Mouse (Mus musculus) gastrocnemius, adult 2 months (tissue): ENCODE results near the gene Ptpn14. TPM values are rescaled to one million over a fixed set of nuclear protein-coding genes. Genes with fewer than 3 reads are reported as not detected.
"Not testable (repeated sequence)": the region's sequence is repeated elsewhere in the genome, so short reads cannot be mapped to it uniquely, and the experiment has no call there.

Experiments
- DNase-seq: peaks from one replicate; pipeline ENCODE4 v3.0.0; 2022
- H3K27ac ChIP-seq: fragments of 200-600 bp; 2 replicates; pipeline ENCODE4 v1.8.1; 2022; ENCODE audit warnings: mild to moderate bottlenecking
- H3K4me3 ChIP-seq: fragments of 200-600 bp; 2 replicates; pipeline ENCODE4 v1.8.1; 2022; ENCODE audit warnings: mild to moderate bottlenecking, moderate library complexity
- CTCF ChIP-seq: fragments of 200-600 bp; IDR thresholded peaks from 2 replicates; pipeline ENCODE4 v1.8.1; 2022; ENCODE audit warnings: antibody characterized with exemption, mild to moderate bottlenecking, moderate library complexity
- intact Hi-C: fragments of 180-260 bp; cut with DNase I; formaldehyde crosslinking; loops from one replicate; pipeline ENCODE4 v1.15.1; 2025
- long read RNA-seq, 2 experiments: library from polyadenylated mRNA; stranded (forward); transcript quantifications; one replicate each; pipeline ENCODE4 v2.0.0; 2021
- total RNA-seq, 2 experiments: library from RNA; stranded (reverse); gene quantifications; 2 replicates each; pipeline ENCODE4 v1.2.3; 2021

The Ptpn14 gene
- total RNA-seq, result 10 to 100 TPM in 1 of 2 experiments, 1 to 10 TPM in 1; 9.3 to 15.1 TPM
- long read RNA-seq, experiment 1, partial matches to known transcripts, result 0 of 3 reads
- long read RNA-seq, experiment 1, other reads (novel, unspliced or antisense), result 3 of 3 reads
- long read RNA-seq, experiment 2, partial matches to known transcripts, result 3 of 5 reads
- long read RNA-seq, experiment 2, other reads (novel, unspliced or antisense), result 2 of 5 reads

DNA sequence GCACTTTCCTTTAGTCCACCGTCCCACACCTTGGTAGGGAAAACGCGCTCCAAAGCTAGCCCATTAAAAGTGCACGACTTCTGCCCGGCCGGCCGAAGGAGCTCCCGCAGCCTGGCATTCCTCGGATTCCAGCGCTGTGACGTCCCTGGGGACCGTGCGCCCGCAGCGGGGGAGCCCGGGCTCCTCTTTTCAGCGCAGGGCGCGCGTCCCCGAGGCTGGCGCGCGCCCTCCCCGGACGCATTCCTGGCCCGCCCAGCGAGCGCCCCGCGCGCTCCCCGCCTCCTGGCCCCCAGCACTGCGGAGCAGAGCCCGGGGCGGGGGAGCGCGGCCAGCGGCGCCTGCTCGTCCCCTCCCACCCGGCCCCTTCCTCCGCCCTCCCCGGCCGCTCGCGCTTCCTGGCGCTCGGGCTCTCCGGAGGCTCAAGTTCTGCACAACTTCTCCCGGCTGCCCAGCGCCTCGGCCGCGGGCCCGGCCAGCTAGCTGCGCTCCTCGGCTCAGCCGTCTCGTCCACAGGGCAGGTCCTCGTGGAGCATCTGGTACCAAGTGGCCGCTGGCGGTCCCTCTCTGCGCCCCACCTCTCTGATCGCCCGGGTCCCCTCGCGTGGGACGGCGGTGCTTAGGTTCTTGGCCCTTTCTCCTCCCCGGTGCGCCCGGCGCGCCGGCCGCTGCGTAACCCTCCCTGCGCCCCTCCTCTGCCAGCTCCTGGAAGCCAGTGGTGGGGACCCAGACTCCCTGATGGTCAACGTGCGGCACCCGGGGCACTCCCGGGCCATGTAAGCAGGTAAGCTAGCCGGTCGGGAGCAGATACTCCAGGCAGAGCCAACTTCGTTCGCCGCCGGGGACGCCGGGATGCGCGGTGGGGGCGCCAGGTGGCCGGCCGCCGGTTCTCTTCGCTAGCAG lies at the start of gene Ptpn14:
Gene Ptpn14 (plus strand): TSS at position 385 of the 900 bp plus-strand sequence.
- H3K27ac ChIP-seq, result peak within 1 kb of the TSS; percentile 94
- TF ChIP-seq CTCF, result peak; percentile 4; the same call in 1 of the 2 replicates
- intact Hi-C loops, result loop anchor here (2.0 to 5.0 kb wide), 2 partner anchors 37 to 84 kb away; no protein-coding TSS in a partner anchor
- H3K4me3 ChIP-seq, result peak within 1 kb of the TSS; percentile 95
- DNase-seq, result peak; percentile 93

DNA sequence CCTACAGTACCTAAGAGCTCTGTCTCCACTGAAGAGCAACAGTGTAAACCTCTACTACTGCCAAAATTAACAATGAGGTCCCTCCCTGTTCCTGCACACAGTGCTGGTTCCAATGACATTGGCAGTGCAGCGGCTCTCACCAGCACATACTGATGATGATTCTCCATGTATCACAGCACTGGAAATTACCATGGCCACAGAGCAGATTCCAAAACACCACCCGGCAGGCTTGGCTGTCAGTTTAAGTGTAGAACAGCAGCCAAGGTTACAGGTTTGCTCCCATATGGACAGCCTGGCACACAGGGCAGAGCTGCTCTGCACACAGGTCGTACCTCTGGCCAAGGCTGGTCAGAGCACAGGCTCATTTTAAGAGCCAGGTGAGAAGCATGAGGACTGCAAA lies 48.5 kb upstream of the Ptpn14 start:
- intact Hi-C loops, result loop anchor here (5.0 kb wide), 1 partner anchor 657 kb away; no protein-coding TSS in a partner anchor
- no peak for TF ChIP-seq CTCF
- DNase-seq, result no peak
- H3K4me3 ChIP-seq, result no peak overlapping the region
- H3K27ac ChIP-seq, result no peak overlapping the region

DNA sequence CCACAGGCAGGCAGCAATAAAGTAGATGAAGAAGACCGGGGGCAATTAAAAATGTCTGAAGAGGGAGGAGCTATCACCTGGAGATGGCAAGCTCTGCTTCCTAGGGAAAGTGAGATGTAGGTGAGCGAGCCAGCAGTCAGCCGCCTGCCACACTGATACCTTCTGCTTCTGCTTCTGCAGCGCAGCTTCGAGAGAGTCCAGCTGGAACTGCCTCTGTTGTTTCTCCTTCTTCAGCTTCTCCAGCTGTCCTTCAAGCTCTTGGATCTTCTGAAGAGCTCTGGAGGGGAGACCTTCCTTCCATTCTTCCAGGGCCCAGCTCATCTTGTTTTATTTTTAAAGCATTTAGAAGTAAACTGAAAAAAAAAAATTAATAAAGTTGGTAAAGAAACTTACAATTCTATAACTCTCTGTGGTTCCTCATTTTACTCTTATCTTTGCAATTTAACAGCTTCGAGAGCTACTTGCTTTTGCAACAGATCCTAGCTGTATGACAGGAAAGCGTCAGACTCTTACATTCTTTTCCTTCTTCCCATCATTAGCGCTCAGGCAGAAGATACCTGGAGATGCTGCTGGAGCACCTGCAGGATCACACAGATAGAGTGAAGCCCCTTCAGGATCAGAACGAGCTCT lies 43.2 kb upstream of the Ptpn14 start:
- intact Hi-C loops, result no loop called here
- no peak overlapping the region for H3K4me3 ChIP-seq
- no peak overlapping the region for H3K27ac ChIP-seq
- no peak for DNase-seq
- TF ChIP-seq CTCF, result no peak

DNA sequence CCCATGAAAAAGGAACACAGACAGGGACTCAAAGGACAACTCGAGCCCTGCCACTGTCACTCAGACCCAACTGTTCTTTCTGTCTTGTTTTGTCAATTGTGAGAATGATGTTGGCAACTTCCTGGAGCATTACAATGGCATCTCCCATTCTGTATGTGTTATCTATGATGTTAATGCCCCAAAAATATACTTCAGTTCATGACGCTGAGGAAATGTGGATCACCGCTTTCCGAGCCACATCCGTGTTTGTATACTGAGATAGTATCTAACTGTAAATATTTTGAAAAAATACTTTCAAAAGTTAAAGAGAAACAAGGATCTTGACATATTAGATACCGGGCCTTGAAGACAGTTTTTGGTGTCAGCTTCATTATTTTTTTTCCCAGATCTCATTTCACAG lies 42.0 kb upstream of the Ptpn14 start:
- Histone ChIP-seq H3K27ac (no peak overlapping the region), H3K4me3 (no peak overlapping the region)
- intact Hi-C loops, result no loop called here
- DNase-seq, result no peak
- no peak for TF ChIP-seq CTCF

DNA sequence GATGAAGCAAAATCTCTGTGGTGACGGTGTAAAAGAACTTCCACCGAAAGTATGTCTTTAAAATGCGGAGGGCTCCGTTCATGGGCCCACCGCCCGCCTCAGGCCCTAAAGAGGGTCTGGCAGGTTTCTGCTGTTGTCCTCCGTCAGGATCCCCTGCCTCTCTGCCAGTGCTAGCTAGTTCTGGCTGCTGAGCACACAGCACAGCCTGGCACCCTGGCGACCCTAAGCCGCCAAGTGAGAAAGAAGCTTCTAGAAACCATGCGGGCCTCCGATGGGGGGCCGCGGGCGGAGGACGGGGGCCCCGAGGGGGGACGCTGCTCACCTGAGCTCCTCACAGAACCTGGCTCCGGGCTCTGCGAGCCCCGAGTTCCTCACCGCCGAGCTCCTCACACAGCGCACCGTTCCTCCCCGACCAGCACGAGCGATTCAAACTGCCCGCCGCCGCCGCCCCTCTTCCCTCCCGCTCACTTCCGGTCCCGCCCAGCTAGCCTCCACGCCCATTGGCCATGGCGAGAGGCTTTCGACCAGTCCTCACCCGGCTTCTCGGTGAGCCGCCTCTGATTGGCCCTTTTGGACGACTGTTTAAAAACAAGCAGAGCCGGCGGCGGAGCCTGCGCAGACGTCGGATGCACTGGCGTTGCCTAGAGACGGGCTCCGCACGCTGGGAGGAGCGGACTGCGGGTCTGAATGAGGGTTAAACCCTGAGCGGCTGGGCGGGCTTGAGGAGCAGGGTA lies 40.2 kb upstream of the Ptpn14 start, which contains the start of gene Cenpf:
Gene Cenpf (minus strand): TSS at position 433 of the 734 bp plus-strand sequence.
- peak; percentile 99 for DNase-seq
- Histone ChIP-seq H3K27ac (peak within 1 kb of the TSS; percentile 9; the same call in 1 of the 2 replicates), H3K4me3 (peak within 1 kb of the TSS; percentile 78)
- TF ChIP-seq CTCF, result no peak
- intact Hi-C loops, result no loop called here

DNA sequence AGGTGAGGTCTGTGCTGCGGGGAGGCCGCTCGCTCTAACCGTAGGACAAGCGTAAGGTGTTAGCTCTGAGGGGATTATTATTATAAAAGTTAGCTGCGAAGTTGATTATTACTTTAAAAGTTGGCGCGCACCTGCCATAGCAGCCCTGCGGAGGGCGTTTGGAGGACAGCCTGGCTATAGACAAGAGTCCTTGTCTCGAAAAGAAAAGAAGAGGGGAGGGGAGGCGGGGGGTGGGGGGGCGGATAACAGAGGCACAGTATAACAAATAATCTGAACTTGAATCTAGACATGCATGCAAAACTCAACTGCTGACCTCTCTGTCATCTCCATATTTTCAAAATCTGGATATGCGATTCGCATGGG lies 39.7 kb upstream of the Ptpn14 start:
- DNase-seq, result no peak
- TF ChIP-seq CTCF, result no peak
- intact Hi-C loops, result no loop called here
- Histone ChIP-seq H3K4me3 (peak overlapping the region; percentile 78), H3K27ac (peak overlapping the region; percentile 9; the same call in 1 of the 2 replicates)

DNA sequence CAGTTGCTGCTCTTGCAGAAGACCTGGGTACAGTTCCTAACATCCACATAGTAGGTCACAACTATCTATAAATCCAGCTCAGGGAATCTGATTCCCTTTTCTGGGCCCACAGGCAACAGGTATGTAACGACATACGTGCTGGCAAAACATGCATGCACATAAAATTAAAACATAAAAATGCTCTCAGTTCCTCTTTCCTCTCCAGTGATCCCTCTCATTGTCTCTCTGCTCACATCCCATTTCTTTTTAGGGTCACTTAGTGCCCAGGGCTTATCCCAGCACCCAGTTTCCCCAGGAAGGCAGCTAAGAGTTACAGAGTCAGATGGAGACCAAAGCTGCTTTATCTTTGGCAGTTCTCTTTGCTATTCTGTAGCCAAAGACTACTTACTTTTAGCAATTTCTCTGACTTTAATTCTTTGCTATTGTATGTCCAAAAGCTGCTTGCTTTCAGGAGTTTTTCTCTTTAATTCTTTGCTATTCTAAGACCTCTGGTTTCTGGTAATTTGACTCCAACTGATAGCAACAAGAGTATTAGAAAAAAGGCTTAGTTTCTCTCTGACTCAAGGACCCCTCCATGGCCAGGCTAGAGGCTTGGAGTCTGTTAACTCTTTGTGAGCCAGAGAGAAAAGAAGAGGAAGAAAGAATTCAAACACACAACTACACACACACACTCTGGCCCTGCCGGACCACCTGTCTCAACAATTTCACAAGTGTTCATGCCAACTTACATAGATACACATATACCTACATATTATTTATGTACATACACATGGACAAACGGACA lies 38.8 kb upstream of the Ptpn14 start:
- intact Hi-C loops, result no loop called here
- H3K4me3 ChIP-seq, result no peak overlapping the region; the same call in 1 of the 2 replicates
- H3K27ac ChIP-seq, result no peak overlapping the region
- TF ChIP-seq CTCF, result no peak
- DNase-seq, result no peak

DNA sequence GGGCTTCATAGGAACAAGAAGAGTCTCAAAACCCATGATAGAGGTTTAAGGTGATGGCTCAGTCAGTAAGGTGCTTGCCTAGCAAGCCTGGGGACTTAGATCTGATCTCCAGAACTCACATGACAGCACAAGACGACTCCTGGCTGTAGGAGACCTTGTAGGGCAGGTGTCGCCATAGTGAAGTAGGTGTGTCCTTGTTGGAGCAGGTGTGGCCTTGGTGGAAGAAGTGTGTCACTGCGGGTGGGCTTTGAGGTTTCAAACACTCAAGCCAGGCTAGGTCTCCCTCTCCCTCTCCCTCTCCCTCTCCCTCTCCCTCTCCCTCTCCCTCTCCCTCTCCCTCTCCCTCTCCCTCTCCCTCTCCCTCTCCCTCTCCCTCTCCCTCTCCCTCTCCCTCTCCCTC lies 35.6 kb upstream of the Ptpn14 start:
- intact Hi-C loops, H3K27ac ChIP-seq, H3K4me3 ChIP-seq, DNase-seq: not testable (repeated sequence)

DNA sequence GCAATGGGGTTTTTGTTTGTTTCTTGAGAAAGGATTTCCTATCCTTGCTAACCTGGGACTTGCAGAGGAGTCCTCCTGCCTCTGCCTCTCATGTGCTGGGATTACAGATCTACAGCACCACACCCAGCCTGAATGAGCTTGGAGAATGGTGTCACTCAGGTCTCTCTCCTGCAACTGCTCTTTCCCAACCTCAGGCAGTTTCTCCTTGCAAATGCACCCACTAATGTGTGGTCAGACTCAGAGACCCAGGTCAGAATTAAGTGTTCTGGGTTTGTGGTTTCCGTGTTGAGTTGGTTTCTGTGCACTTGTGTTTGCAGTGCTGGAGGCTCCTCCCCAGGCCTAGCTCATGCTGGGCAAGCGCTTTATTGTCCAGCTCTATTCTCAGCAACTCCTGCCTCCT lies 33.7 kb upstream of the Ptpn14 start:
- Histone ChIP-seq H3K27ac (no peak overlapping the region), H3K4me3 (no peak overlapping the region)
- intact Hi-C loops, result no loop called here

DNA sequence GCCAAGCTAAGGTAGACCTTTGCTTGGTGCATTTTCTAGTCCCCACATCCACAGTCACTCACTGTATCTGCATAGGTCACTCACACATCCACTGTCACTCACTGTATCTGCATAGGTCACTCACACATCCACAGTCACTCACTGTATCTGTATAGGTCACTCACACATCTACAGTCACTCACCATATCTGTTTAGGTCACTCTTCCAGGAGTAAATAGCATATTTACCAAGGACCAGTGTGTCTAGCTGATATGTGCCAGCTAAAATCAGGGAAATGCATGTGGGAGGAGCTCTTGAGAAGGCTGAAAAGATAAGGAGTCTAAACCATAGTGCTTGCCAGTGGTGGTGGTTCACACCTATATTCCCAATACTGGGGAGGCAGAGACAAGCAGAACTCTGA lies 32.7 kb upstream of the Ptpn14 start:
- H3K27ac ChIP-seq, result no peak overlapping the region
- no peak for TF ChIP-seq CTCF
- no peak overlapping the region for H3K4me3 ChIP-seq
- intact Hi-C loops, result no loop called here
- no peak for DNase-seq

More for the DNA sequence above, 33.7 kb upstream of the Ptpn14 start:
- TF ChIP-seq CTCF, result no peak
- no peak for DNase-seq

DNA sequence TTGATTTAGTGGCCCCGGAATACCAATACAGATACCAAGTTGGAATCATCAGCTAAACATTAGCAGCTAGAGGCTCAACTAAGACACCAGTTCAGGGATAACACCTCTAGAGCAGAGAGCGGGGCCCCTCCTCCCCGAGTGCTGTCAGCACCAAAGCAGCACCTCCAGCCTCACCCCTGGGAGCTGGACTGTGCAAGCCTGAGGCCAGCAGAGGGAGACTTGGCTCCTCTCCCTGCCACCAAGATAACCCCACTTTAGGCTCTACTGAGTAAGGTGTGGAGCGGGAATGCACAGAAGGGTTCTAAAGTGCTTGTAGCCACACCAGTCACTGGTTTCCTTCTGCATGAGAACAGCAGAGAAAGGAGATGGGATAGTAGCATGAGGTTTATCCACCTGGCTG lies 29.7 kb upstream of the Ptpn14 start:
- Histone ChIP-seq H3K27ac (no peak overlapping the region), H3K4me3 (no peak overlapping the region)
- intact Hi-C loops, result no loop called here
- no peak for DNase-seq
- no peak; the same call in 1 of the 2 replicates for TF ChIP-seq CTCF
